Mouse (Mus musculus) testis, adult 2 months (tissue): ENCODE data around the gene Cnep1r1.

ENCODE experiments used
- CTCF ChIP-seq: fragments of 200-500 bp; IDR thresholded peaks from 2 replicates; pipeline ENCODE4 v1.5.1; 2012; ENCODE audit warnings: low read depth, mild to moderate bottlenecking, inconsistent platforms, low read length, moderate library complexity; ENCODE audit not compliant: control insufficient read depth, insufficient read depth, insufficient replicate concordance
- POLR2A ChIP-seq: fragments of 200-500 bp; IDR thresholded peaks from 2 replicates; pipeline ENCODE4 v1.6.1; 2012; ENCODE audit warnings: low read depth, mild to moderate bottlenecking, inconsistent platforms, low read length, moderate library complexity; ENCODE audit not compliant: control insufficient read depth

DNA sequence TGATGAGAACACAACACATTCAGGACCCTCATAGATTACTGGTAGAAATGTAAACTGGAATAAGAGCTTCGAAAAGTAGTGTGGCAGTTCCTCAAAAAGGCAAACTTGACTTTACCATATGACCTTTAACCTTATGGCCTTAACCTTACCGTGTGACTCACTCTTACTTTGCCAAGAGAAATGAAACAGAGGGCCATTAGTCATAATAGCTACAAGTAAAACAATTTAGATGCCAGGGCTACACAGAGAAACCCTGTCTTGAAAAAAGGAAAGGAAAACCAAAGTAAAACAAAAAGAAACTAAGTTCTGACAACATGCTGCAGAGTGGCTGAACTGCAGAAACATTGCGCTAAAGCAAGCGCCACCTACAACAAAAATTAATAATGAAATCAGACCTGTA lies 19.7 kb upstream of the Cnep1r1 start:
- TF ChIP-seq CTCF (no peak), POLR2A (no peak)
